Mouse (Mus musculus) bone marrow, adult 2 months (tissue): Measurements from ENCODE around the gene Rsph10b.

Experiments used
- CTCF ChIP-seq: fragments of 200-500 bp; IDR thresholded peaks from 2 replicates; pipeline ENCODE4 v1.5.1; 2011; ENCODE audit warnings: low read length, control low read depth; ENCODE audit not compliant: control insufficient read depth, insufficient read depth
- POLR2A ChIP-seq: fragments of 200-500 bp; IDR thresholded peaks from 2 replicates; pipeline ENCODE4 v1.6.1; 2011; ENCODE audit warnings: low read depth, mild to moderate bottlenecking, control low read depth, low read length, borderline replicate concordance; ENCODE audit not compliant: control insufficient read depth

DNA sequence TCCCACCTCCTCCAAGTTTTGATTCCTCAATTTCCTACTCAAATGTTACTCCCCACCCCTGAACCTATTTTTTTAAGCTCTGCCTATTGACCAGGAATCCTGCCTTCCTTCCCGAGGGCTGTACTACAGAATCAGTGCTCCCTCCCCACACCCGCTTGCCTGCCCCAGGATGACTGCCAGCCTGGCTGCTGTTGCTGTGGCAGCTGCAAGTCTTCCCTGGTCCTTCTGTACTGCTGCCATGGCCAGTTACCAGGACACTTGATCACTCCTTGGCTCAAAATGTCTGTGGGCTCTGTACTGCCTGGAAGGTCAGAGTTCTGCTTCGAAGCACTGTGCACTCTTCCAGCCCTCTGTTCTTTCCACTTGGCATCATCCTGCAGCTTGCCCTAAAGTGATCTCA lies 30.7 kb upstream of the Rsph10b start:
- TF ChIP-seq POLR2A (no peak), CTCF (no peak)
